ENCODE assay signal across 9 mouse cellular contexts in genomic region chr10:7289773-7290411, GRCm38 (mm10).
A peak's percentile ranks its signal among the peaks of the same experiment; 100 is the strongest.
DNase-seq lines count a peak whose midpoint lies in the region; ATAC-seq lines count a peak whose summit lies in the region.
"Had no signal": no experiment of that assay in that cellular context is flagged by ENCODE, and none has a peak within 500 bp of the region (broad histone marks: within the 10 kb centered on the region; RNA-seq: fewer than 3 reads in every experiment).

No protein-coding gene starts in this region.

- H3K4me2 ChIP-seq in liver, embryonic 15.5 days, result no peak overlapping the region
- H3K4me2 ChIP-seq in intestine, embryonic 15.5 days (replicated peaks), result no peak overlapping the region
- H3K4me2 ChIP-seq in forebrain, embryonic 12.5 days, result no peak overlapping the region
- H3K4me2 ChIP-seq: embryonic facial prominence, embryonic 13.5 days had no signal

- 49% methylated on average over 10 of the region's 10 CpGs for WGBS in liver, embryonic 15.5 days (ENCODE audit: insufficient replicate concordance)
- WGBS in intestine, embryonic 15.5 days, result 58% methylated on average over 10 of the region's 10 CpGs
- WGBS in forebrain, embryonic 12.5 days, result 86% methylated on average over 10 of the region's 10 CpGs

- peak overlapping the region; percentile 19; the same call in 1 of the 2 replicates for H3K27ac ChIP-seq in liver, embryonic 15.5 days (replicated peaks)
- H3K27ac ChIP-seq in intestine, embryonic 15.5 days, result no peak overlapping the region
- no peak overlapping the region for H3K27ac ChIP-seq in forebrain, embryonic 12.5 days
- H3K27ac ChIP-seq: embryonic facial prominence, embryonic 13.5 days had no signal

- no peaks in the 10 kb centered on the region for H3K4me1 ChIP-seq in liver, embryonic 15.5 days (replicated peaks)
- no peaks in the 10 kb centered on the region; the same call in 1 of the 2 replicates for H3K4me1 ChIP-seq in intestine, embryonic 15.5 days (replicated peaks)
- H3K4me1 ChIP-seq in forebrain, embryonic 12.5 days, result no peaks in the 10 kb centered on the region

- no peak for DNase-seq in liver
- peak; percentile 70 for DNase-seq in kidney, postnatal 14 days
- DNase-seq in lung, postnatal 25 days (ENCODE audit: low spot score), result peak; percentile 34
- no peak for DNase-seq in layer of hippocampus, postnatal 25 days (ENCODE audit: extremely low spot score in 1 of 2, low spot score in 1 of 2)

- no peaks in the 10 kb centered on the region for H3K27me3 ChIP-seq in liver, embryonic 15.5 days
- H3K27me3 ChIP-seq in intestine, embryonic 15.5 days (replicated peaks), result no peaks in the 10 kb centered on the region
- H3K27me3 ChIP-seq in forebrain, embryonic 12.5 days, result no peaks in the 10 kb centered on the region
- H3K27me3 ChIP-seq: embryonic facial prominence, embryonic 13.5 days had no signal

- no peak overlapping the region for H3K9ac ChIP-seq in liver, embryonic 15.5 days
- H3K9ac ChIP-seq in intestine, embryonic 15.5 days, result no peak overlapping the region
- H3K9ac ChIP-seq in forebrain, embryonic 12.5 days, result no peak overlapping the region
- H3K9ac ChIP-seq: embryonic facial prominence, embryonic 13.5 days had no signal

- no peak for ATAC-seq in liver, embryonic 15.5 days (ENCODE audit: insufficient read depth)
- ATAC-seq in intestine, embryonic 15.5 days, result peak; percentile 66
- no peak for ATAC-seq in forebrain, embryonic 12.5 days (ENCODE audit: low FRiP score)
- ATAC-seq: inflammation-experienced regulatory T-cells, adult 6 months had no signal

- no peak overlapping the region for H3K4me3 ChIP-seq in liver, embryonic 15.5 days (replicated peaks)
- H3K4me3 ChIP-seq in intestine, embryonic 15.5 days (replicated peaks), result no peak overlapping the region
- no peak overlapping the region for H3K4me3 ChIP-seq in forebrain, embryonic 12.5 days (replicated peaks)
- H3K4me3 ChIP-seq: embryonic facial prominence, embryonic 13.5 days had no signal

- no peaks in the 10 kb centered on the region for H3K9me3 ChIP-seq in liver, embryonic 15.5 days (replicated peaks)
- no peaks in the 10 kb centered on the region for H3K9me3 ChIP-seq in intestine, embryonic 15.5 days
- H3K9me3 ChIP-seq in forebrain, embryonic 12.5 days, result no peaks in the 10 kb centered on the region
- H3K9me3 ChIP-seq: embryonic facial prominence, embryonic 13.5 days had no signal

- H3K36me3 ChIP-seq in liver, embryonic 15.5 days (replicated peaks), result no peaks in the 10 kb centered on the region
- H3K36me3 ChIP-seq in intestine, embryonic 15.5 days, result no peaks in the 10 kb centered on the region
- no peaks in the 10 kb centered on the region for H3K36me3 ChIP-seq in forebrain, embryonic 12.5 days (replicated peaks)
- H3K36me3 ChIP-seq: embryonic facial prominence, embryonic 13.5 days had no signal

Comparison
In these comparisons a context has a peak if more than half of its experiments do, and no peak if none do; other contexts are left out.
1. DNase-seq: peak in kidney, postnatal 14 days (single experiment) and lung, postnatal 25 days (single experiment); none in liver (single experiment) and layer of hippocampus, postnatal 25 days (0 of 2).